Mouse (Mus musculus) brain, adult 2 months (tissue): ENCODE measurements around the gene Cpne2.

ENCODE experiments used
- DNase-seq: peaks from one replicate; pipeline ENCODE4 v3.0.0; 2011; ENCODE audit warnings: low read depth, low spot score

Cpne2 gene

GRCm38 (mm10) chr8:94532873-94533671 is at the start of gene Cpne2:
Gene Cpne2, plus strand, starts transcription at chr8:94532990.
- peak; percentile 47 for DNase-seq

- DNase-seq: no peak
These were observed 47.5 kb upstream of the Cpne2 start for GRCm38 (mm10) chr8:94485288-94485687.

GRCm38 (mm10) chr8:94485882-94486281 is 46.9 kb upstream of the Cpne2 start:
- peak; percentile 61 for DNase-seq

- no peak for DNase-seq
These were observed 44.8 kb upstream of the Cpne2 start for GRCm38 (mm10) chr8:94488016-94488415.

- no peak for DNase-seq
These were observed 42.8 kb upstream of the Cpne2 start for GRCm38 (mm10) chr8:94489809-94490483.

- DNase-seq: peak; percentile 89
These were observed 40.6 kb upstream of the Cpne2 start for GRCm38 (mm10) chr8:94492021-94492681.

GRCm38 (mm10) chr8:94493240-94493639 is 39.5 kb upstream of the Cpne2 start:
- no peak for DNase-seq

- DNase-seq: peak; percentile 9
These were observed 17.2 kb upstream of the Cpne2 start for GRCm38 (mm10) chr8:94515430-94516208.

- peak; percentile 20 for DNase-seq
These were observed 16.6 kb upstream of the Cpne2 start for GRCm38 (mm10) chr8:94516209-94516593.

- DNase-seq: peak; percentile 36
These were observed 16.0 kb upstream of the Cpne2 start for GRCm38 (mm10) chr8:94516766-94517165.

- DNase-seq: no peak
These were observed 14.5 kb upstream of the Cpne2 start for GRCm38 (mm10) chr8:94518331-94518730.

GRCm38 (mm10) chr8:94519021-94519420 is 13.8 kb upstream of the Cpne2 start:
- DNase-seq: no peak

- DNase-seq: no peak
These were observed 11.3 kb upstream of the Cpne2 start for GRCm38 (mm10) chr8:94521481-94521880.

GRCm38 (mm10) chr8:94522482-94522881 is 10.3 kb upstream of the Cpne2 start:
- DNase-seq: no peak

- no peak for DNase-seq
These were observed 8.2 kb upstream of the Cpne2 start for GRCm38 (mm10) chr8:94524554-94524953.

GRCm38 (mm10) chr8:94527178-94527577 is 5.6 kb upstream of the Cpne2 start:
- DNase-seq: no peak

- DNase-seq: peak; percentile 72
These were observed 4.5 kb upstream of the Cpne2 start for GRCm38 (mm10) chr8:94528245-94528644.

- no peak for DNase-seq
These were observed 2.9 kb upstream of the Cpne2 start for GRCm38 (mm10) chr8:94529875-94530274.

- DNase-seq: no peak
These were observed 2.1 kb upstream of the Cpne2 start for GRCm38 (mm10) chr8:94530643-94531042.

GRCm38 (mm10) chr8:94532000-94532399 is 790 bp upstream of the Cpne2 start:
- DNase-seq: peak; percentile 70

- DNase-seq: no peak
These were observed 291 bp upstream of the Cpne2 start for GRCm38 (mm10) chr8:94532525-94532872.

GRCm38 (mm10) chr8:94534612-94535011 is 1.8 kb downstream of the Cpne2 start:
- no peak for DNase-seq
